Mouse (Mus musculus): Measurements from ENCODE around the gene 6430628N08Rik.

Gene 6430628N08Rik

DNA sequence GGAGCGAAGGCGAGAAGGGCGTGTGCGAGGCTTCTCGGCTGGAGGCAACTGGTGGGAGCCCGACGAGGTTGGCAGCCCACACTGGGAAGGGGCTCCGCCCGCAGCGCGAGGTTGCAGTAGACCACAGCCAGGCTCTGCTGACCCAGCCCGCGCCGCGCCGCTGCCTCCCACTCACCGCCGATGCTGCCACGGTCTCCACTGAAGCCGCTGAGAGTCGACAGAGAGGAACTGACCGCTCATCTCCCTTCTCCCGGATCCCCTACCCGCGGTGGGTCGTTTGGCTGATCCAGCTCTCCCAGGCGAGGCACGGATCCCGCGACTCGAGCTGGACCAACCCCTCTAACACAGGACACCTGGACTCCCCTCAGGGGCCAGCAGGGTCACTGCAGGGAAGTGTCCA lies at the start of gene 6430628N08Rik:
TSS of gene 6430628N08Rik (plus strand) at position 113 of the 400 bp plus-strand sequence.
- no peak for DNase-seq

GRCm38 (mm10) chr4:115840842-115841241 lies 49.6 kb upstream of the 6430628N08Rik start:
- DNase-seq: no peak

DNA sequence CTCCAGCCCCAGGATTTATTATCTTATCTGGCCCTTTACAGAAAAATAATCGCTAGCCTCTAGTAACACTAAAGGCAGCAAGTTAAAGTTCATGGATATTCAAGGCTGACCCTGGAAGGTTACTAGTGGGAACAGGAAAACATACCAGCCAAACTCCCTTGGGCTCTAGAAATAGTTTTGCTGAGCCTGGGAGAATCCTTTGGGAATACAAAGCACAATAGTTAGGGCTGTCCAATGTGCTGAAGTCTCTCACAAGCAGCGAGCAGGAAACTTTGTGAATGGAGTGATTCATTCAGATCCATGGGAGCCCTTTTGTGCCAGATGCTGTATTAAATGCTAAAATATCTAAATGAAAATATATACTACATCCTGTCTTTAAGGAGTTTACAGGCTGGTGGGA lies 43.8 kb upstream of the 6430628N08Rik start:
- DNase-seq: no peak

- no peak for DNase-seq
Observed at GRCm38 (mm10) chr4:115847377-115847776, 43.1 kb upstream of the 6430628N08Rik start.

GRCm38 (mm10) chr4:115848083-115848482 lies 42.4 kb upstream of the 6430628N08Rik start:
- DNase-seq: no peak

DNA sequence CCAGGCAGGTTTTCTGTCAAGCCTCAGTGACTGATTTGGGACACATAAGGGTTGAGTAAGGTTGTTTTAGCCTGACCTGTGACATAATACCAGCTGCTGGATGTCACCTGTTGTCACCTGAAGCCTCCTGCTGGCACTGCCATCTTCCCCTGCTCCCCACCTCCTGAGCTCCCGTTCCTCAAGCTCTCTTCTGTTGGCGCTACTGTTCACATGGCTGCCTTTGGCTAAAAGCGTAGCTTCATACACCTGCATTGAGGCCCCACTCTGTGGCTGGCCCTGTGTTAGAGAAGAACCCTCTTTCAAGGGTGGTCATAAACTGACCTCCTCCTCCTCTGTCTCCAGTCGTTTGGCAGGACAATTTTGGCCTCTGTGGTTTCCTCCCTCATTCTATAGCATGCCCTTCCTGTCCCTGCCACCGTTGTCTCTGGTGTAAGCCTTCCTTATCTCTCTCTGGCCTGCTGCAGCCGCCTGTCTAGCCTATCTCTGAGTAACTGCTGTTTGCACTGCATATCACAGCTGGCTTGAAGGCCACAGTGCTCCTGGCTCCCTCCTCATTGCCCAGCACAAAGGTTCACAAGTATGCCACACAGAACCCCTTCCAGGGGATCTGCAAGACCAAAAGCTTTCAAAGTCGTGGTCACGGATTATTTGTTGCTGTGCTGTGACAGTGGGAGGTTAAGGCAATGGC lies 41.3 kb upstream of the 6430628N08Rik start:
- no peak for DNase-seq

DNA sequence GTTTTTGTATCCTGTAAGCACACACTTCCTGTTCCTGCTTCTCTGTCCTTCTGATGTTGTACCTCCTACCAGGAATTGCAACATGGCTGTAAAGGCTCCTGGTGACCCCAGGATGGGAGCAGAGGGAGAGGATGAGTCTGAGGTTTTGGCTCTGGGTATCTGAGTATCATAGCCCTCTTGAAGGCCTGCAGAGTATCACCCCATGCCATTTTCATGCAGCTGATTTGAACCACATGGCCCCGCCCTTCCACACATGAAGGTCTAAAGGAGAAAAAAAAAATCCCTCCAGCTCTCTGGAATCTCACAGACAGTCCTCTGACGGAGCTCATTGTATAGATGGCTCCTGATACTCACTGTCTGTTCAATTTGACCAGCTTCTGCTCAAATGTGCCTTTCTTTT lies 40.4 kb upstream of the 6430628N08Rik start:
- no peak for DNase-seq

GRCm38 (mm10) chr4:115850631-115851030 lies 39.8 kb upstream of the 6430628N08Rik start:
- no peak for DNase-seq

GRCm38 (mm10) chr4:115851569-115851968 lies 38.9 kb upstream of the 6430628N08Rik start:
- DNase-seq: no peak

GRCm38 (mm10) chr4:115855100-115855499 lies 35.4 kb upstream of the 6430628N08Rik start:
- no peak for DNase-seq

- no peak for DNase-seq
Observed at GRCm38 (mm10) chr4:115855609-115856008, 34.9 kb upstream of the 6430628N08Rik start.

DNA sequence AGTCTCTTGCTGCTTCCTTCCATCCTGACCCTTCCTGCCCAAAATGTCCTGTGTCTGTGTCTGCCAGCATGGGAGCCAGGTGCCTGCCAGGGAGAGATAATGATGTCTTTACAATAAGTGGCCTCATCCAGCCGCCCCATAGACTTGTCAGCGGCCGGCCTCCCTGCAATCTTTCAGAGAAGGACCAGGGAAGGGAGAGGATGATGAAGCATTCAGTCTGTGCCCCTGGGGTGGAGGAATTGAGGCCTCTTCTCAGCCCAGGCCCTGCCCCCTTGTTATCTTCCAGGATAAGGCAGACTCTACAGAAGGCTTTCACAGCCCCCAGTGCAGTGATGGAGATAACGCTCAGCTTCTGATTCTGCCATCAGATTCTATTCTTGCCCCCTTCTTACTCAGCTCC lies 34.2 kb upstream of the 6430628N08Rik start:
- no peak for DNase-seq

GRCm38 (mm10) chr4:115857293-115857883 lies 33.1 kb upstream of the 6430628N08Rik start:
- DNase-seq: no peak

GRCm38 (mm10) chr4:115863352-115863751 lies 27.1 kb upstream of the 6430628N08Rik start:
- no peak for DNase-seq

- DNase-seq: no peak
Observed at GRCm38 (mm10) chr4:115863880-115864279, 26.6 kb upstream of the 6430628N08Rik start.

DNA sequence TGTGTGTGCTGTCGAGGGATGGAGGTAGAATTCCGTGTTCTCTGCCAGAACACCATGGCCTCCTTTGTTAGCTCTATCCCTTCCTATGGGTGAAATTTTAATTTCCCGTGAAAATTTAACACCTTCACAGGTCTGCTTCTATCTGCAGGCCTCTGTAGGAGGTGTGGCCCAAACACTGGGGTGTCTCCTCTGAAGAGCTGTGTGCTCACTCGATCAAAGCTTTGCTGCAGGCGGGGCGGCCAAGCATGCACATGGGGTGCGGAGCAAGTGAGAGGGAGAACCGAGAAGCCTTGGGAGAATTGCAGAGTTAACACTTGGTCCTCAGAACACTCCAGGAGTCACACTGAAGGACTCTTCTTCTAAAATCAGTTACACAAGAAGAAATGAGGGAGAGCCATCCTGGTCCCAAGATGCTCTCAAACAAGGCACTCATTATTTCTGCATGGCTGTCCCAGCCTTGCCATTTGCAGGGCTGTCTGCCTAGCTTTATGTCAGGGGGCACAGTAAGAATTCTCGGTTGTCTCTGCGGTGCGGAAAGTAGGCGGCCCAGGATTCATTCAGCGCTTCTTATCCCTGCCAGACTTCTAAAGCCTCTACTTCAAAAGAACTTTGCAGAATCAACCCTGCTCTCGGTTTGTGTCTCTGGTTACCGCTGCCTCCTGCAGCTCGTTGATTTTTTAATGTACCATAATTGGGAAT lies 20.8 kb upstream of the 6430628N08Rik start:
- no peak for DNase-seq

DNA sequence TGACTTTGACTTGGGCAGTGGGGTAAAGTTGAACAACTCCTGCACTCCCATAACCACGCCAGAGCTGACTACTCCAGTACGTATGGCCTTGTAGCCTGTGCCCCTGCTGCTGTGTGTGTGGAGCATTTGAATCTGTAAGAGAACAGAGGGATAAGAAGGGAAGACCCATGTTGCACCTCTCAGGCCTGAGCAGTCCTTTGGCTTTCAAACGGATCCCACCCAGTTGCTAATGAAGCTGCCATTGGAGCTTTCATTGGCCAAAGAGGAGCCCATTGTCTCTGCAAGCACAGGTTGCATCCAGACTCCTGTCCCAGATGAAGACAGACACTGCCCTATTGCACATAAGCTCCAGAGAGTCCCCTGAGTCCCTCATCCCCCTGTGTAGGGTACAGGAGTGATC lies 17.2 kb upstream of the 6430628N08Rik start:
- DNase-seq: no peak

DNA sequence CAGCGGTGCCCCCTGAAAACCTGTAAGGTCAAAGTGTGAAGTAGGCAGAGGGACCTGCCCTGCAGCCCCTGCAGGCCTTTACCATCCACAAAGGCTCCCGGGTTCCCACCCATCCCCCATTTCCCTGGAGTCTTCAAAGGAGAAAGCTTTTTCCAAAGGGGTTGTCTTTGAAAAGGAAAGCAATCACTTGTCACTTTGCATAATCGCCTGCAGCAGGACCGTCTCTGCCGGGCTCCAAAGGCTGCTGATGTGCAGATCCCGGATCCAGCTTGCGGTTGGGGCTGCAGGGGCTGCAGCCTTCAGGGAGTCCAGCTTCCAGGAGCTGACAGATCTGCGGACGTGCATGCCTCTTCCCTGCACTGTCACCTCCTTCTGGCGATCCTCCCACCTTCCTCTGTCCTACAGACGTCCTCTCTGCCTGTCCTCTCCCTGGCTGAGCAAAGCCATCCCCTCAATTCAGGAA lies 12.2 kb upstream of the 6430628N08Rik start:
- DNase-seq: no peak

DNA sequence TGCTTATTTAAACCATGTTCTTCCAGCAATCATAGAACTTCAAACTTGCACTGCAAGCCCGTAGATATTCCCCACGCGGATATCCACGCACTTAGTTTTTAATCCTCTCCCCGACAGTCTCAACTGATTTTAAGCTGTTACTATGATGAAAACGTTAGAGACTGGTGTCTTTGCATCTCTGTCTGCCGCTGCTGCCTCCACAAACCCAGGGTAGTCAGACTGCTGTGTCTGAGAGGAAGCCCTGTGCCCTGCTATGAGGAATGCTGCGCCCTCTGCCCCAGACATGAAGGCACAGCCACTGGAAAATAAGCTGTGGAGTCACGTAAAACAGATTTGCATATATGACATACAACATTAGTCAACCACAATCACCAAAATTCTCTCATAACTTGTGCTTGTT lies 11.6 kb upstream of the 6430628N08Rik start:
- no peak for DNase-seq

DNA sequence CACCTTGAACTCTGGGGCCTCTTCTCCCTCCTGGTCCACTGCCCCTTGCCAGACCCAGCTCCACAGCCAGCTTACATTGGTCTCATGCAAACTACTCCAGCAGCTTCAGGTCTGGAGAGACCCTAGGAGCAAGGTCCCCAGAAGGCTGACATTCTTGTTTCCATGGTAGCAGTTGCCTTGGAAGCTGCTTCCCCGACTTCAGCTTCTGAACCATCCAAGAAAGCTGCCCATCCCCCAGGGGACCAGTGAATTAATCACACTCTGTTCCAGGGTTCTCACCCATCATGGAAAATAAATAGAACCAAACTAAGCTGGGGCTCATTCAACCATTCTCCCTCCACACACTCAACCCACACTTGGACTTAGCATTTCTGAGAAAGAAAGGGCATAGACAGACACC lies 9.3 kb upstream of the 6430628N08Rik start:
- DNase-seq: no peak

- DNase-seq: no peak
Observed at GRCm38 (mm10) chr4:115882195-115882594, 8.3 kb upstream of the 6430628N08Rik start.

GRCm38 (mm10) chr4:115884022-115884421 lies 6.4 kb upstream of the 6430628N08Rik start, which contains the start of gene Kncn:
Gene Kncn, plus strand, starts transcription at chr4:115884400.
- DNase-seq: no peak

DNA sequence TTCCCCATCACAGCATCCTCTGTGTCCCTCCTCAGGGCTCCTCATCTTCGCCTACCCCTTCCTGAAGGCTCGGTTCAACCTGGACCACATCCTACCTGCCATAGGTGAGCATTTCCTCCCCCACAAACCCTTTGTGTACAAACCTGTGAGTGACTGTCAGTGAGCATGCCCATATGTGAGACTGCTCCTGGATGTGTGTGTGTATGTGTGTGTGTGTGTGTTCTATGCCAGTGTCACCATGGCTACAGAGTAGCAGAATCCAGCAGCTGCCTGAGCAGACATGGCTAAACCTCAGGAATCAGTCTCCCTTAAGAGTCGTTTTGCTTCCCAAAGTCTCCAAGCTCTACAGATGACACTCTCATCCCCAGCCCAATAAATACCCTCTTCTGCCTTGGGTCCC lies 4.6 kb upstream of the 6430628N08Rik start:
- no peak for DNase-seq

GRCm38 (mm10) chr4:115886875-115887274 lies 3.6 kb upstream of the 6430628N08Rik start:
- DNase-seq: no peak
